Mouse (Mus musculus) midbrain, embryonic 11.5 days (tissue): ENCODE data around the gene Gtf2ird1. TPM values are rescaled to one million over a fixed set of nuclear protein-coding genes. Genes with fewer than 3 reads are reported as not detected.

Experiments used
- ATAC-seq: fragments of 200-750 bp; cut with Nextera tagmentation; 2 replicates; pipeline ENCODE4 v1.8.0; 2017; ENCODE audit warnings: moderate TSS enrichment, moderate library complexity; ENCODE audit not compliant: low FRiP score
- DNase-seq: peaks from one replicate; pipeline ENCODE4 v3.0.0; 2015; ENCODE audit warnings: low spot score; ENCODE audit errors: missing footprints
- H3K27ac ChIP-seq: fragments of 300-500 bp; sonication (generic); 2 replicates; pipeline ENCODE4 v1.5.1; 2014; ENCODE audit warnings: low read depth, low read length
- H3K27me3 ChIP-seq: fragments of 300-500 bp; sonication (generic); 2 replicates; pipeline ENCODE4 v1.6.1; 2014; ENCODE audit warnings: mild to moderate bottlenecking, low read length, moderate library complexity, mixed read lengths; ENCODE audit not compliant: control insufficient read depth, insufficient read depth
- H3K36me3 ChIP-seq: fragments of 300-500 bp; sonication (generic); 2 replicates; pipeline ENCODE4 v1.6.1; 2014; ENCODE audit warnings: mild to moderate bottlenecking, low read length, moderate library complexity, mixed read lengths; ENCODE audit not compliant: control insufficient read depth, insufficient read depth
- H3K4me1 ChIP-seq: fragments of 300-500 bp; sonication (generic); 2 replicates; pipeline ENCODE4 v1.6.1; 2014; ENCODE audit warnings: low read length; ENCODE audit not compliant: control insufficient read depth, insufficient read depth
- H3K4me2 ChIP-seq: fragments of 300-500 bp; sonication (generic); 2 replicates; pipeline ENCODE4 v1.6.1; 2014; ENCODE audit warnings: mild to moderate bottlenecking, moderate library complexity
- H3K4me3 ChIP-seq: fragments of 300-500 bp; sonication (generic); 2 replicates; pipeline ENCODE4 v1.5.1; 2014; ENCODE audit warnings: low read depth, low read length
- H3K9ac ChIP-seq: fragments of 300-500 bp; sonication (generic); 2 replicates; pipeline ENCODE4 v1.6.1; 2014; ENCODE audit warnings: low read length
- H3K9me3 ChIP-seq: fragments of 300-500 bp; sonication (generic); 2 replicates; pipeline ENCODE4 v1.6.1; 2016; ENCODE audit warnings: low read length; ENCODE audit not compliant: control insufficient read depth
- WGBS: fragments of 180-500 bp; shearing (Covaris S2); extraction: QIAGEN DNeasy Blood & Tissue Kit; methylation state at CpG from one replicate; pipeline ENCODE4 v1.1.7; 2014; 5-methylcytosine and 5-hydroxymethylcytosine counted together
- polyA plus RNA-seq: library from polyadenylated mRNA; unstranded; fragments of >200 nt; fragmentation: Nextera tagmentation; extraction: Ambion mirVana; gene quantifications from 2 replicates; pipeline ENCODE4 v1.2.1, GENCODE M21; 2014

Gtf2ird1 gene
- polyA plus RNA-seq, 1 experiment from 2014 or later = 86.5 TPM

DNA sequence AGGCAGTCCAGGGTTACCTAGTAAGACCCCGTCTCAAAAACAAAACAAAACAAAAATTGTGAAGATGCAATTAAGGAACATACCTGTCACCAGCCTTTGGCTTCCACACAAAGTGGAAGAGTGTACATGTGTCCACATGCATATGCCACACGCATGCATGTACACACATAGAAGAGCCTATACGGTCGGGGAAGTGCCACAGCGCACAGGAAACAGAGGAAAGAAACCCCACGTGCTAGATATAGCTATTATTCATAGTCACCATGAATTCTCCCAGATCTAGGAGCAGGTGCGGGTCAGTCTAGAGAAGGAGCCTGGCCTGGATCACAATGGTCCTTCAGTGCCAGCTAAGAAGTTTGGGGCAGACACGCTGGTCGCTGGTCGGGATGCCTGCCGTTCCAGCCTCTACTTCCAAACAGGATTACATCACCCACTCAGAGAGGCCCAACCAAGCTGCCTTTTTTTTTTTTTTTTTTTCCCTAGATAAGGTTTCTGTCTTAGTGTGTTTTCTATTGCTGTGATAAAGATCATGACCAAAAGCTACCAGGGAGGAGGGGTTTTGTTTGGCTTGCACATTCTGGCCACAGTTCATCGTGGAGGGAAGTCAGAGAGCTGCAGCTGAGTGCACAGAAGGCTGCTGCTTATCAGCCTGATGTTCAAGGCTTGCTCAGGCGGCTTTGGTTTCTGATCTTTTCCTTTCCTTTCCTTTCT lies 130.5 kb downstream of the Gtf2ird1 start:
- DNase-seq (no peak), ATAC-seq (no peak)
- no peak overlapping the region for H3K27ac ChIP-seq
- no peaks in the 10 kb centered on the region for H3K9me3 ChIP-seq
- WGBS = 82% methylated on average over 13 of the region's 13 CpGs
- H3K4me1 ChIP-seq = no peaks in the 10 kb centered on the region
- no peak overlapping the region for H3K9ac ChIP-seq
- H3K36me3 ChIP-seq = no peaks in the 10 kb centered on the region
- no peaks in the 10 kb centered on the region for H3K27me3 ChIP-seq
- no peak overlapping the region for H3K4me3 ChIP-seq
- no peak overlapping the region for H3K4me2 ChIP-seq

DNA sequence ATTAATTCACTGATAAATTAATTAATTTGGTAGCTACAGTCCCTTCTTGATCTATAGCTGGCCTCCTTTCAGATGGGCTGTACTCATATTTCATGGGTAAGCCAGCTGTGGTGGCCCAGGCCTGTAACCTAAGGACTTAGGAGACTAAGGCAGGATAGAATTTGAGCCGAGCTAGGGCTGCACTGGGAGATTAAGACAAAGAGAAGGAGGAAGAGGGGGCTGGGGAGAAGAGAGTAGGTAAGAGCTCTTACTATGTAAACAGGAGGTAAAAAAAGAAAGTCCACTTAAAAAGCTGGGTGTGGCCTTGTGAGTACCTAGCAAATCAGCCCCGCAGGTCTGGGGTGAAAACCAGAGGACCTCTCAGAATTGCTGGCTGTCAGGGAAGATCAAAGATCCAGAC lies 132.6 kb downstream of the Gtf2ird1 start:
- Histone ChIP-seq H3K4me1 (no peaks in the 10 kb centered on the region), H3K27me3 (no peaks in the 10 kb centered on the region), H3K36me3 (no peaks in the 10 kb centered on the region), H3K4me3 (no peak overlapping the region), H3K4me2 (no peak overlapping the region), H3K9me3 (no peaks in the 10 kb centered on the region), H3K27ac (no peak overlapping the region), H3K9ac (no peak overlapping the region)
- ATAC-seq = no peak
- WGBS = 33% methylated on average over 2 of the region's 2 CpGs
- DNase-seq = no peak

DNA sequence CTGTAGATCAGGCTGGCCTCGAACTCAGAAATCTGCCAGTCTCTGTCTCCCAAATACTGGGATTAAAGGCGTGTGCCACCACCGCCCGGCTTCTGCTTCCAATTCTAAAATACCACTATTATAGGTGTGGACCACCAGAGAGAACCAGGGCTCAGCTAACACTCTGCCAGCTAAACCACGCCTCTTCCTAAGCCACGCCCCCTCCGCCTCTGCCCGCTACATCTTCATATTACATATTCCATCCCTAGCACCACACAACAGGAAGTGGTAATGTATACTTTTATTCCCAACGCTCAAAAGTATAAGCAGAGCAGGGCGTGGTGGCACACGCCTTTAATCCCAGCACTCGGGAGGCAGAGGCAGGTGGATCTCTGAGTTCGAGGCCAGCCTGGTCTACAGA lies 133.2 kb downstream of the Gtf2ird1 start:
- Histone ChIP-seq H3K4me2 (no peak overlapping the region), H3K27me3 (no peaks in the 10 kb centered on the region), H3K9me3 (no peaks in the 10 kb centered on the region), H3K4me1 (no peaks in the 10 kb centered on the region), H3K9ac (no peak overlapping the region), H3K4me3 (no peak overlapping the region), H3K27ac (no peak overlapping the region), H3K36me3 (no peaks in the 10 kb centered on the region)
- ATAC-seq (no peak), DNase-seq (no peak)
- 90% methylated on average over 13 of the region's 13 CpGs for WGBS

DNA sequence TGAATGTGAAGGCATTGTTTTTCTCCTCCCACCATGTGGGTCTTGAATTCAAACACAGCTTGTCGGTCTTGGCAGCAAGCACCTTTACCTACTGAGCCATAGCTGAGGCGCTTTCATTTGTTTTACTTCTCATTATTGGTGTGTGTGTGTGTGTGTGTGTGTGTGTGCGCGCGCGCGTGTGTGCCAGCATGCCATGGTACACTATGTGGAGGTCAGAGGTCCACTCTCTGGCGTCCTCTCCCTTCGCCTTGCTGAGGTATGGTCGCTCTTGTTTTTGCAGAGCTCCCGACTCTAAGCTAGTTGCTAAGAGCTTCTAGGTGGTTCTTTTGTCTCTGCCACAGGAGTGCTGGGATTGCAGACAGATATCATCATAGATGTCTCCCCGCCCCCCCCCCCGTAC lies 134.2 kb downstream of the Gtf2ird1 start:
- Histone ChIP-seq H3K27me3 (no peaks in the 10 kb centered on the region), H3K27ac (no peak overlapping the region), H3K4me1 (no peaks in the 10 kb centered on the region), H3K9me3 (no peaks in the 10 kb centered on the region), H3K36me3 (no peaks in the 10 kb centered on the region), H3K4me3 (no peak overlapping the region), H3K4me2 (no peak overlapping the region), H3K9ac (no peak overlapping the region)
- no peak for DNase-seq
- no peak for ATAC-seq
- WGBS = 88% methylated on average over 13 of the region's 13 CpGs

DNA sequence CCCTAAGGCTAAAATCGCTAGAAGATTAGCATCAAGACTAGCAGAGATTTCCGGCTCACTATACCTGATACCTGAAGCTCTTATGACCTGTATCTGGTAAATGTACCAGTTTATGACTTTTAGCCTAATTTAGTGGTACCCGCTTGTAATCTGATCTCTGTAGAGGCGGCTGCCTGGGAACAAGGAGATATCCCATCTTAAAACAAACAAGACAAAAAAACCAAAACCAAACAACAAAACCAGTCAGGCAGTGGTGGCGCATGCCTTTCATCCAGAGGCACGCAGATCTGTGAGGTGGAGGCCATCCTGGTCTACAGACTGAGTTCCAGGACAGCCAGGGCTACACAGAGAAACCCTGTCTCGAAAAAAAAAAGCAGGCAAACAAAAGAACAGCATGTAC lies 134.8 kb downstream of the Gtf2ird1 start:
- no peaks in the 10 kb centered on the region for H3K36me3 ChIP-seq
- peaks cover 3% of the 10 kb centered on the region; the same call in 1 of the 2 replicates for H3K4me1 ChIP-seq
- H3K9ac ChIP-seq = no peak overlapping the region
- H3K4me3 ChIP-seq = no peak overlapping the region
- ATAC-seq (no peak), DNase-seq (no peak)
- no peaks in the 10 kb centered on the region for H3K27me3 ChIP-seq
- no peak overlapping the region for H3K4me2 ChIP-seq
- WGBS = 78% methylated on average over 7 of the region's 7 CpGs
- H3K9me3 ChIP-seq = no peaks in the 10 kb centered on the region
- no peak overlapping the region for H3K27ac ChIP-seq

DNA sequence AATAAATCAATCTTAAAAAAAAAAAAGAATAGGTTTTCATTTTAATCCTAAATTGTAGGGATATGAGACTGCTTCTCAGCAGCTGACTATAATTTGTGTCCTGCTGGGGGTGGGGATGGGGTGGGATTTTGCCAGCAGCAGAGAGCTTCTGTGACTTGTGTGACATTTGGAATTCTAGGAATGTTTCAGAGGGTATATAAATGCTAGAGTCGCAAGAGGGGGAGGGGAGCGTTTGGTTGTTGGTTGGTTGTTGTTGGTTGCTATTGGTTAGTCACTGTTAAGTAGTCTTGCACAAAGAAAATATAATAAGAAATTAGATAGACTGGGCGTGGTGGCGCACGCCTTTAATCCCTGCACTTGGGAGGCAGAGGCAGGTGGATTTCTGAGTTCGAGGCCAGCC lies 137.6 kb downstream of the Gtf2ird1 start:
- Histone ChIP-seq H3K4me1 (peaks cover 13% of the 10 kb centered on the region; the same call in 1 of the 2 replicates), H3K27me3 (no peaks in the 10 kb centered on the region), H3K4me2 (no peak overlapping the region), H3K36me3 (no peaks in the 10 kb centered on the region), H3K4me3 (no peak overlapping the region), H3K9ac (no peak overlapping the region), H3K9me3 (no peaks in the 10 kb centered on the region), H3K27ac (no peak overlapping the region)
- 90% methylated on average over 6 of the region's 6 CpGs for WGBS
- DNase-seq (no peak), ATAC-seq (no peak)

DNA sequence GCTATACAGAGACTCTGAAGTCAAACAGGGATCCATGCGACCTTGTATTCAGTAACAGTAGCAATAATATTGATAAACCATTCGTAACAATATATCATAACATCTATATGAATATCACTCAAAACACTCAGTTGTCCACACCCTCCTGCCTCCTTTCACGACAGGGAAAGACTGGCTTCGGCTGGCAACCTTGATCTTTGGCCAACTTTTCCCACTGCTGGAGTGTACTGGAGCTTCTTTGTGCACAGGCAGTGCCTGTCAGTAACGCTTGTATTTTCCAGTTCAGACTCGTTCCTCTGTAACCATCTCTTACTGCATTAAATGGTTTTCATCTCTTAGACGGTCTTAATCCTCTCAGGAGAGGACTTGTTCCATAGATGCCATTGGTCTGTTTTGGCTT lies 139.8 kb downstream of the Gtf2ird1 start:
- no peak for ATAC-seq
- Histone ChIP-seq H3K4me2 (no peak overlapping the region), H3K27me3 (no peaks in the 10 kb centered on the region), H3K4me3 (no peak overlapping the region), H3K36me3 (no peaks in the 10 kb centered on the region), H3K4me1 (peaks cover 22% of the 10 kb centered on the region), H3K27ac (no peak overlapping the region), H3K9me3 (no peaks in the 10 kb centered on the region), H3K9ac (no peak overlapping the region)
- DNase-seq = peak; percentile 88
- 50% methylated on average over 7 of the region's 7 CpGs for WGBS

DNA sequence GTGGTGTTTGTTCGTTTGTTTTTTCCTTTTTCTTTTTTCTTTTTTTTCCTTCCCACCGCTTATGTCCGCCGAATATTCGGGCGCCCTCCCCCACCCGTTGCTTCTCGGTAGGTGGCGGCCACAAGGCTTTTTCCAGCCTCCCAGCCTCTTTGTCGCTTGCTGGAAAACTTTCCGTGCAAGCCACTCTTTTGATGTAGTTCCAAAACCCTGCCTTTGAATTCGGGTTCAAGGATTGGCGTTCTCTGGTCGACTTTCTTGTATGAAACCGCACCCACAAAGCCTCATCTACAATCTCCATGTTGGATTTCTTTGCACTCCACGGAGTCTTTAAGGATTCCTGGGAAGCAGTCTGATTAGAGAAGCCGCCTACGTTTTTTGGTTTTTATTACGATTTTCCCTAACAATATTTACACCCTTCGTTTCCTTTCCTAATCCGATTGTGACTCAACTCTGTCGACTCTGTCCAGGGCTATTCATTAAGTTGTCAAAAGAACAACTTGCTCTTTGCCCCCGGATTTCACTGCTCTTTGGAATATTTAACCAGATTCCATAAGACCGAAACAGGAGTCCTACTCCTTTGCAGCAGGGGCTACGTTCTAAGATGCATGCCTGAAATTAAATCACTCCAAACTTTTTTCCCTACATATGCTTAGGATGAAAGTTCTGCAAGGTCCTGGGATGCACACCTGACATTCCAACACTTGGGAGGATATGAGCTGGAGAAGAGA lies 140.7 kb downstream of the Gtf2ird1 start:
- peak overlapping the region; percentile 90 for H3K4me3 ChIP-seq
- peaks cover 22% of the 10 kb centered on the region for H3K4me1 ChIP-seq
- peak overlapping the region; percentile 67 for H3K4me2 ChIP-seq
- no peaks in the 10 kb centered on the region for H3K9me3 ChIP-seq
- no peaks in the 10 kb centered on the region for H3K27me3 ChIP-seq
- WGBS = 1% methylated on average over 25 of the region's 25 CpGs
- DNase-seq = peak; percentile 97
- no peak for ATAC-seq
- peak overlapping the region; percentile 99 for H3K27ac ChIP-seq
- H3K36me3 ChIP-seq = no peaks in the 10 kb centered on the region
- H3K9ac ChIP-seq = peak overlapping the region; percentile 81
